Mouse (Mus musculus): ENCODE measurements around the gene Hmcn2. TPM values are rescaled to one million over a fixed set of nuclear protein-coding genes. Genes with fewer than 3 reads are reported as not detected.

Gene Hmcn2
- polyA plus RNA-seq, 1 experiment from 2014 or later: 0.64 TPM

- no peaks in the 10 kb centered on the region for H3K27me3 ChIP-seq
- 65% methylated on average over 12 of the region's 12 CpGs for WGBS (ENCODE audit: insufficient replicate concordance)
- no peaks in the 10 kb centered on the region for H3K9me3 ChIP-seq (replicated peaks)
- H3K36me3 ChIP-seq (replicated peaks): peaks cover 40% of the 10 kb centered on the region
- H3K9ac ChIP-seq: no peak overlapping the region
- H3K4me2 ChIP-seq: no peak overlapping the region
- no peak overlapping the region for H3K4me3 ChIP-seq (replicated peaks)
- peaks cover 5% of the 10 kb centered on the region; the same call in 1 of the 2 replicates for H3K4me1 ChIP-seq (replicated peaks)
- no peak overlapping the region for H3K27ac ChIP-seq (replicated peaks)
- no peak for ATAC-seq (ENCODE audit: insufficient read depth)
Observed at GRCm38 (mm10) chr2:31477234-31478161, 163.3 kb downstream of the Hmcn2 start.

GRCm38 (mm10) chr2:31482914-31483575 is 168.8 kb downstream of the Hmcn2 start:
- Histone ChIP-seq H3K36me3 (replicated peaks) (peaks cover 51% of the 10 kb centered on the region), H3K4me2 (no peak overlapping the region), H3K9me3 (replicated peaks) (no peaks in the 10 kb centered on the region), H3K4me3 (replicated peaks) (no peak overlapping the region), H3K27ac (replicated peaks) (no peak overlapping the region), H3K9ac (no peak overlapping the region), H3K4me1 (replicated peaks) (no peaks in the 10 kb centered on the region), H3K27me3 (no peaks in the 10 kb centered on the region)
- WGBS (ENCODE audit: insufficient replicate concordance): 32% methylated on average over 8 of the region's 8 CpGs
- no peak for ATAC-seq (ENCODE audit: insufficient read depth)

GRCm38 (mm10) chr2:31484187-31484586 is 170.0 kb downstream of the Hmcn2 start:
- H3K4me3 ChIP-seq (replicated peaks): no peak overlapping the region
- peaks cover 48% of the 10 kb centered on the region for H3K36me3 ChIP-seq (replicated peaks)
- no peak overlapping the region for H3K27ac ChIP-seq (replicated peaks)
- H3K9me3 ChIP-seq (replicated peaks): no peaks in the 10 kb centered on the region
- no peaks in the 10 kb centered on the region for H3K27me3 ChIP-seq
- no peaks in the 10 kb centered on the region for H3K4me1 ChIP-seq (replicated peaks)
- ATAC-seq (ENCODE audit: insufficient read depth): no peak
- WGBS (ENCODE audit: insufficient replicate concordance): 43% methylated on average over 5 of the region's 5 CpGs
- H3K4me2 ChIP-seq: no peak overlapping the region
- H3K9ac ChIP-seq: no peak overlapping the region

- Histone ChIP-seq H3K4me1 (replicated peaks) (no peaks in the 10 kb centered on the region), H3K4me3 (replicated peaks) (no peak overlapping the region), H3K36me3 (replicated peaks) (peaks cover 46% of the 10 kb centered on the region), H3K4me2 (no peak overlapping the region), H3K9me3 (replicated peaks) (no peaks in the 10 kb centered on the region), H3K27ac (replicated peaks) (no peak overlapping the region), H3K9ac (no peak overlapping the region), H3K27me3 (no peaks in the 10 kb centered on the region)
- WGBS (ENCODE audit: insufficient replicate concordance): 69% methylated on average over 12 of the region's 12 CpGs
- ATAC-seq (ENCODE audit: insufficient read depth): no peak
Observed at GRCm38 (mm10) chr2:31489166-31489565, 175.0 kb downstream of the Hmcn2 start.

GRCm38 (mm10) chr2:31490556-31490955 is 176.3 kb downstream of the Hmcn2 start:
- ATAC-seq (ENCODE audit: insufficient read depth): no peak
- H3K4me2 ChIP-seq: no peak overlapping the region

GRCm38 (mm10) chr2:31492308-31492707 is 178.1 kb downstream of the Hmcn2 start:
- ATAC-seq (ENCODE audit: insufficient read depth): no peak
- H3K4me3 ChIP-seq (replicated peaks): no peak overlapping the region
- H3K36me3 ChIP-seq (replicated peaks): peaks cover 21% of the 10 kb centered on the region
- no peak overlapping the region for H3K9ac ChIP-seq
- H3K4me2 ChIP-seq: no peak overlapping the region
- no peaks in the 10 kb centered on the region for H3K9me3 ChIP-seq (replicated peaks)
- no peaks in the 10 kb centered on the region for H3K4me1 ChIP-seq (replicated peaks)
- no peak overlapping the region for H3K27ac ChIP-seq (replicated peaks)
- WGBS (ENCODE audit: insufficient replicate concordance): 79% methylated on average over 8 of the region's 8 CpGs
- H3K27me3 ChIP-seq: no peaks in the 10 kb centered on the region

More at GRCm38 (mm10) chr2:31490556-31490955, 176.3 kb downstream of the Hmcn2 start:
- H3K4me1 ChIP-seq (replicated peaks): no peaks in the 10 kb centered on the region
- 48% methylated on average over 2 of the region's 2 CpGs for WGBS (ENCODE audit: insufficient replicate concordance)
- no peaks in the 10 kb centered on the region for H3K9me3 ChIP-seq (replicated peaks)
- no peak overlapping the region for H3K27ac ChIP-seq (replicated peaks)
- H3K9ac ChIP-seq: no peak overlapping the region
- H3K36me3 ChIP-seq (replicated peaks): peaks cover 36% of the 10 kb centered on the region
- H3K4me3 ChIP-seq (replicated peaks): no peak overlapping the region
- no peaks in the 10 kb centered on the region for H3K27me3 ChIP-seq

GRCm38 (mm10) chr2:31493243-31493642 is 179.0 kb downstream of the Hmcn2 start:
- Histone ChIP-seq H3K9me3 (replicated peaks) (no peaks in the 10 kb centered on the region), H3K27me3 (no peaks in the 10 kb centered on the region), H3K27ac (replicated peaks) (no peak overlapping the region), H3K4me1 (replicated peaks) (no peaks in the 10 kb centered on the region), H3K4me2 (no peak overlapping the region), H3K9ac (no peak overlapping the region), H3K4me3 (replicated peaks) (no peak overlapping the region), H3K36me3 (replicated peaks) (peaks cover 27% of the 10 kb centered on the region)
- 77% methylated on average over 11 of the region's 11 CpGs for WGBS (ENCODE audit: insufficient replicate concordance)
- ATAC-seq (ENCODE audit: insufficient read depth): no peak

- H3K27ac ChIP-seq (replicated peaks): no peak overlapping the region
- H3K4me2 ChIP-seq: no peak overlapping the region
- no peaks in the 10 kb centered on the region for H3K27me3 ChIP-seq
- H3K9ac ChIP-seq: no peak overlapping the region
- H3K9me3 ChIP-seq (replicated peaks): no peaks in the 10 kb centered on the region
- no peaks in the 10 kb centered on the region for H3K4me1 ChIP-seq (replicated peaks)
- peaks cover 32% of the 10 kb centered on the region for H3K36me3 ChIP-seq (replicated peaks)
- no peak overlapping the region for H3K4me3 ChIP-seq (replicated peaks)
- 65% methylated on average over 5 of the region's 5 CpGs for whole genome bisulfite sequencing (ENCODE audit: insufficient replicate concordance)
- no peak for ATAC-seq (ENCODE audit: insufficient read depth)
Observed at GRCm38 (mm10) chr2:31494315-31494714, 180.1 kb downstream of the Hmcn2 start.

- H3K4me1 ChIP-seq (replicated peaks): no peaks in the 10 kb centered on the region
- H3K27ac ChIP-seq (replicated peaks): no peak overlapping the region
- H3K36me3 ChIP-seq (replicated peaks): peaks cover 33% of the 10 kb centered on the region
- H3K4me2 ChIP-seq: no peak overlapping the region
- H3K4me3 ChIP-seq (replicated peaks): no peak overlapping the region
- no peaks in the 10 kb centered on the region for H3K9me3 ChIP-seq (replicated peaks)
- ATAC-seq (ENCODE audit: insufficient read depth): no peak
- no peak overlapping the region for H3K9ac ChIP-seq
- 74% methylated on average over 13 of the region's 13 CpGs for WGBS (ENCODE audit: insufficient replicate concordance)
- H3K27me3 ChIP-seq: no peaks in the 10 kb centered on the region
Observed at GRCm38 (mm10) chr2:31495046-31495476, 180.8 kb downstream of the Hmcn2 start.

GRCm38 (mm10) chr2:31496141-31496540 is 181.9 kb downstream of the Hmcn2 start:
- Histone ChIP-seq H3K4me1 (replicated peaks) (no peaks in the 10 kb centered on the region), H3K4me3 (replicated peaks) (no peak overlapping the region), H3K9me3 (replicated peaks) (no peaks in the 10 kb centered on the region), H3K36me3 (replicated peaks) (peaks cover 34% of the 10 kb centered on the region), H3K27ac (replicated peaks) (no peak overlapping the region), H3K9ac (no peak overlapping the region), H3K27me3 (no peaks in the 10 kb centered on the region), H3K4me2 (no peak overlapping the region)
- 35% methylated on average over 1 of the region's 1 CpGs for WGBS (ENCODE audit: insufficient replicate concordance)
- no peak for ATAC-seq (ENCODE audit: insufficient read depth)

GRCm38 (mm10) chr2:31497113-31497512 is 182.9 kb downstream of the Hmcn2 start:
- 65% methylated on average over 7 of the region's 7 CpGs for WGBS (ENCODE audit: insufficient replicate concordance)
- peaks cover 29% of the 10 kb centered on the region for H3K36me3 ChIP-seq (replicated peaks)
- H3K27ac ChIP-seq (replicated peaks): no peak overlapping the region
- no peak overlapping the region for H3K4me2 ChIP-seq
- no peak overlapping the region for H3K4me3 ChIP-seq (replicated peaks)
- ATAC-seq (ENCODE audit: insufficient read depth): no peak
- H3K9me3 ChIP-seq (replicated peaks): no peaks in the 10 kb centered on the region
- no peaks in the 10 kb centered on the region for H3K4me1 ChIP-seq (replicated peaks)
- H3K27me3 ChIP-seq: no peaks in the 10 kb centered on the region
- H3K9ac ChIP-seq: no peak overlapping the region

Measured in liver, embryonic 15.5 days (tissue).